Mouse (Mus musculus) midbrain, embryonic 14.5 days (tissue): ENCODE data around the gene Atic. TPM values are rescaled to one million over a fixed set of nuclear protein-coding genes. Genes with fewer than 3 reads are reported as not detected.
A peak's percentile ranks its signal among the peaks of the same experiment; 100 is the strongest.

ENCODE experiments used
- ATAC-seq: fragments of 200-750 bp; cut with Nextera tagmentation; 2 replicates; pipeline ENCODE4 v1.8.0; 2017; ENCODE audit warnings: moderate number of reproducible peaks, moderate library complexity; ENCODE audit not compliant: low FRiP score, low TSS enrichment
- DNase-seq: peaks from one replicate; pipeline ENCODE4 v3.0.0-alpha.2; 2015
- H3K27ac ChIP-seq: fragments of 300-500 bp; sonication (generic); replicated peaks from 2 replicates; pipeline ENCODE4 v1.5.1; 2014; ENCODE audit warnings: mild to moderate bottlenecking, low read depth, low read length, moderate library complexity
- H3K27me3 ChIP-seq: fragments of 300-500 bp; sonication (generic); 2 replicates; pipeline ENCODE4 v1.6.1; 2014; ENCODE audit warnings: low read length, control low read depth, mixed read lengths; ENCODE audit not compliant: control insufficient read depth, insufficient read depth
- H3K36me3 ChIP-seq: fragments of 300-500 bp; sonication (generic); 2 replicates; pipeline ENCODE4 v1.6.1; 2014; ENCODE audit warnings: low read length, control low read depth; ENCODE audit not compliant: control insufficient read depth, insufficient read depth
- H3K4me1 ChIP-seq: fragments of 300-500 bp; sonication (generic); 2 replicates; pipeline ENCODE4 v1.6.1; 2014; ENCODE audit warnings: mild to moderate bottlenecking, antibody characterized with exemption, low read length, control low read depth; ENCODE audit not compliant: control insufficient read depth, insufficient read depth
- H3K4me2 ChIP-seq: fragments of 300-500 bp; sonication (generic); 2 replicates; pipeline ENCODE4 v1.6.1; 2014; ENCODE audit warnings: mild to moderate bottlenecking, low read length, moderate library complexity
- H3K4me3 ChIP-seq: fragments of 300-500 bp; sonication (generic); replicated peaks from 2 replicates; pipeline ENCODE4 v1.5.1; 2014; ENCODE audit warnings: low read depth, low read length
- H3K9ac ChIP-seq: fragments of 300-500 bp; sonication (generic); replicated peaks from 2 replicates; pipeline ENCODE4 v1.6.1; 2014; ENCODE audit warnings: mild to moderate bottlenecking, low read length, moderate library complexity
- H3K9me3 ChIP-seq: fragments of 300-500 bp; sonication (generic); 2 replicates; pipeline ENCODE4 v1.6.1; 2016; ENCODE audit warnings: low read length, control low read depth, mixed read lengths; ENCODE audit not compliant: control insufficient read depth
- WGBS: fragments of 180-500 bp; shearing (Covaris S2); extraction: QIAGEN DNeasy Blood & Tissue Kit; methylation state at CpG from one replicate; pipeline ENCODE4 v1.1.7; 2014; 5-methylcytosine and 5-hydroxymethylcytosine counted together
- polyA plus RNA-seq: library from polyadenylated mRNA; unstranded; fragments of >200 nt; fragmentation: Nextera tagmentation; extraction: Ambion mirVana; gene quantifications from 2 replicates; pipeline ENCODE4 v1.2.1, GENCODE M21; 2014

The Atic gene
- polyA plus RNA-seq, 1 experiment from 2014 or later, result 30.6 TPM

- Histone ChIP-seq H3K4me2 (no peak overlapping the region), H3K4me3 (no peak overlapping the region), H3K9me3 (no peaks in the 10 kb centered on the region), H3K9ac (no peak overlapping the region), H3K27ac (no peak overlapping the region), H3K27me3 (no peaks in the 10 kb centered on the region), H3K36me3 (no peaks in the 10 kb centered on the region), H3K4me1 (no peaks in the 10 kb centered on the region)
- DNase-seq, result no peak
- WGBS, result 82% methylated on average over 10 of the region's 10 CpGs
- ATAC-seq, result no peak
Measured at GRCm38 (mm10) chr1:71550626-71551195, 6.2 kb upstream of the Atic start.

- H3K9ac ChIP-seq, result no peak overlapping the region
- peaks cover 7% of the 10 kb centered on the region; the same call in 1 of the 2 replicates for H3K4me1 ChIP-seq
- no peak overlapping the region for H3K4me2 ChIP-seq
- H3K27me3 ChIP-seq, result no peaks in the 10 kb centered on the region
- ATAC-seq (no peak), DNase-seq (no peak)
- no peak overlapping the region for H3K27ac ChIP-seq
- no peak overlapping the region for H3K4me3 ChIP-seq
- WGBS, result 95% methylated on average over 4 of the region's 4 CpGs
- H3K36me3 ChIP-seq, result peaks cover 24% of the 10 kb centered on the region
- H3K9me3 ChIP-seq, result no peaks in the 10 kb centered on the region
Measured at GRCm38 (mm10) chr1:71560626-71561025, 3.7 kb downstream of the Atic start.

GRCm38 (mm10) chr1:71564291-71564690 is 7.3 kb downstream of the Atic start:
- 96% methylated on average over 7 of the region's 7 CpGs for WGBS
- ATAC-seq (no peak), DNase-seq (no peak)
- H3K27me3 ChIP-seq, result no peaks in the 10 kb centered on the region
- no peak overlapping the region for H3K4me3 ChIP-seq
- no peak overlapping the region for H3K9ac ChIP-seq
- H3K36me3 ChIP-seq, result peaks cover 50% of the 10 kb centered on the region
- H3K9me3 ChIP-seq, result no peaks in the 10 kb centered on the region
- no peaks in the 10 kb centered on the region for H3K4me1 ChIP-seq
- no peak overlapping the region for H3K27ac ChIP-seq
- H3K4me2 ChIP-seq, result no peak overlapping the region

GRCm38 (mm10) chr1:71567884-71568605 is 11.1 kb downstream of the Atic start:
- peak; percentile 43; the same call in 1 of the 2 replicates for ATAC-seq
- H3K27me3 ChIP-seq, result no peaks in the 10 kb centered on the region
- peaks cover 70% of the 10 kb centered on the region for H3K36me3 ChIP-seq
- H3K4me2 ChIP-seq, result no peak overlapping the region
- no peak for DNase-seq
- H3K9me3 ChIP-seq, result no peaks in the 10 kb centered on the region
- H3K4me1 ChIP-seq, result no peaks in the 10 kb centered on the region
- no peak overlapping the region for H3K4me3 ChIP-seq
- 74% methylated on average over 16 of the region's 16 CpGs for WGBS
- no peak overlapping the region for H3K9ac ChIP-seq
- no peak overlapping the region for H3K27ac ChIP-seq

GRCm38 (mm10) chr1:71570116-71570515 is 13.2 kb downstream of the Atic start:
- no peaks in the 10 kb centered on the region for H3K9me3 ChIP-seq
- H3K27ac ChIP-seq, result no peak overlapping the region
- DNase-seq (no peak), ATAC-seq (no peak)
- H3K4me2 ChIP-seq, result no peak overlapping the region
- no peaks in the 10 kb centered on the region for H3K27me3 ChIP-seq
- H3K4me1 ChIP-seq, result no peaks in the 10 kb centered on the region
- peaks cover 56% of the 10 kb centered on the region for H3K36me3 ChIP-seq
- H3K9ac ChIP-seq, result no peak overlapping the region
- no peak overlapping the region for H3K4me3 ChIP-seq
- 75% methylated on average over 4 of the region's 4 CpGs for WGBS

GRCm38 (mm10) chr1:71575987-71576386 is 19.0 kb downstream of the Atic start:
- WGBS, result 93% methylated on average over 7 of the region's 7 CpGs
- no peak for DNase-seq

GRCm38 (mm10) chr1:71576837-71577236 is 19.9 kb downstream of the Atic start:
- no peak overlapping the region for H3K27ac ChIP-seq
- H3K27me3 ChIP-seq, result no peaks in the 10 kb centered on the region
- no peak overlapping the region for H3K4me3 ChIP-seq
- no peak overlapping the region for H3K9ac ChIP-seq
- H3K9me3 ChIP-seq, result no peaks in the 10 kb centered on the region
- DNase-seq (no peak), ATAC-seq (no peak)
- H3K4me2 ChIP-seq, result no peak overlapping the region
- H3K36me3 ChIP-seq, result peaks cover 31% of the 10 kb centered on the region
- H3K4me1 ChIP-seq, result no peaks in the 10 kb centered on the region
- WGBS, result 95% methylated on average over 6 of the region's 6 CpGs

More at GRCm38 (mm10) chr1:71575987-71576386, 19.0 kb downstream of the Atic start:
- Histone ChIP-seq H3K36me3 (peaks cover 40% of the 10 kb centered on the region), H3K9ac (no peak overlapping the region), H3K9me3 (no peaks in the 10 kb centered on the region), H3K4me2 (no peak overlapping the region), H3K4me1 (no peaks in the 10 kb centered on the region), H3K4me3 (no peak overlapping the region), H3K27ac (no peak overlapping the region), H3K27me3 (no peaks in the 10 kb centered on the region)
- no peak for ATAC-seq

- no peak overlapping the region for H3K27ac ChIP-seq
- no peaks in the 10 kb centered on the region for H3K27me3 ChIP-seq
- ATAC-seq (no peak), DNase-seq (no peak)
- H3K4me2 ChIP-seq, result no peak overlapping the region
- H3K4me1 ChIP-seq, result no peaks in the 10 kb centered on the region
- 90% methylated on average over 4 of the region's 4 CpGs for WGBS
- no peaks in the 10 kb centered on the region for H3K9me3 ChIP-seq
- peaks cover 29% of the 10 kb centered on the region for H3K36me3 ChIP-seq
- H3K9ac ChIP-seq, result no peak overlapping the region
- no peak overlapping the region for H3K4me3 ChIP-seq
Measured at GRCm38 (mm10) chr1:71579526-71579925, 22.6 kb downstream of the Atic start.

GRCm38 (mm10) chr1:71580408-71580807 is 23.5 kb downstream of the Atic start:
- ATAC-seq (no peak), DNase-seq (no peak)
- Histone ChIP-seq H3K9ac (no peak overlapping the region), H3K4me2 (no peak overlapping the region), H3K27me3 (no peaks in the 10 kb centered on the region), H3K9me3 (no peaks in the 10 kb centered on the region), H3K36me3 (peaks cover 29% of the 10 kb centered on the region), H3K4me1 (no peaks in the 10 kb centered on the region), H3K4me3 (no peak overlapping the region), H3K27ac (no peak overlapping the region)
- 94% methylated on average over 12 of the region's 12 CpGs for WGBS
